Mouse (Mus musculus) liver, embryonic 13.5 days (tissue): ENCODE results near the gene Fap. TPM values are rescaled to one million over a fixed set of nuclear protein-coding genes. Genes with fewer than 3 reads are reported as not detected.
A peak's percentile ranks its signal among the peaks of the same experiment; 100 is the strongest.

ENCODE experiments used
- ATAC-seq: fragments of 200-750 bp; cut with Nextera tagmentation; 2 replicates; pipeline ENCODE4 v1.8.0; 2017; ENCODE audit warnings: low read depth, mild to moderate bottlenecking, moderate number of reproducible peaks, moderate library complexity
- DNase-seq: peaks from one replicate; pipeline ENCODE4 v3.0.0; 2022
- H3K27ac ChIP-seq: fragments of 300-500 bp; sonication (generic); 2 replicates; pipeline ENCODE4 v1.5.1; 2015; ENCODE audit warnings: moderate library complexity, mild to moderate bottlenecking, inconsistent platforms
- H3K27me3 ChIP-seq: fragments of 300-500 bp; sonication (generic); 2 replicates; pipeline ENCODE4 v1.6.1; 2015; ENCODE audit warnings: mild to moderate bottlenecking, inconsistent platforms
- H3K36me3 ChIP-seq: fragments of 300-500 bp; sonication (generic); 2 replicates; pipeline ENCODE4 v1.6.1; 2015; ENCODE audit warnings: mild to moderate bottlenecking, inconsistent platforms
- H3K4me1 ChIP-seq: fragments of 300-500 bp; sonication (generic); replicated peaks from 2 replicates; pipeline ENCODE4 v1.6.1; 2015; ENCODE audit warnings: inconsistent platforms
- H3K4me2 ChIP-seq: fragments of 300-500 bp; sonication (generic); 2 replicates; pipeline ENCODE4 v1.6.1; 2015; ENCODE audit warnings: inconsistent platforms, mild to moderate bottlenecking, moderate library complexity
- H3K4me3 ChIP-seq: fragments of 300-500 bp; sonication (generic); replicated peaks from 2 replicates; pipeline ENCODE4 v1.5.1; 2015; ENCODE audit warnings: mild to moderate bottlenecking, inconsistent platforms
- H3K9ac ChIP-seq: fragments of 300-500 bp; sonication (generic); 2 replicates; pipeline ENCODE4 v1.6.1; 2015; ENCODE audit warnings: mild to moderate bottlenecking, inconsistent platforms
- H3K9me3 ChIP-seq: fragments of 300-500 bp; sonication (generic); replicated peaks from 2 replicates; pipeline ENCODE4 v1.6.1; 2016; ENCODE audit warnings: inconsistent platforms
- WGBS: fragments of 180-500 bp; shearing (Covaris S2); methylation state at CpG from one replicate; pipeline ENCODE4 v1.1.7; 2015; ENCODE audit not compliant: insufficient replicate concordance; 5-methylcytosine and 5-hydroxymethylcytosine counted together
- polyA plus RNA-seq: library from polyadenylated mRNA; unstranded; fragments of >200 nt; fragmentation: Nextera tagmentation; extraction: Ambion mirVana; gene quantifications from 2 replicates; pipeline ENCODE4 v1.2.1, GENCODE M21; 2015

The Fap gene
- 0.40 and 0.54 TPM in 2 replicates for polyA plus RNA-seq

GRCm38 (mm10) chr2:62573753-62574159 is at the start of gene Fap:
Fap (minus strand) TSS chr2:62574075.
- no peak within 1 kb of the TSS for H3K4me2 ChIP-seq
- H3K27me3 ChIP-seq: no peaks in the 10 kb centered on the region
- H3K36me3 ChIP-seq: no peaks in the 10 kb centered on the region
- no peak within 1 kb of the TSS for H3K4me3 ChIP-seq
- no peak within 1 kb of the TSS for H3K27ac ChIP-seq
- H3K9ac ChIP-seq: no peak within 1 kb of the TSS
- DNase-seq (no peak), ATAC-seq (no peak)
- 79% methylated on average over 12 of the region's 12 CpGs for WGBS
- no peaks in the 10 kb centered on the region for H3K4me1 ChIP-seq
- H3K9me3 ChIP-seq: no peaks in the 10 kb centered on the region

- Histone ChIP-seq H3K27me3 (no peaks in the 10 kb centered on the region), H3K9me3 (no peaks in the 10 kb centered on the region), H3K4me3 (no peak overlapping the region), H3K4me1 (peaks cover 30% of the 10 kb centered on the region), H3K36me3 (no peaks in the 10 kb centered on the region), H3K27ac (0 out of 2 replicates have a peak overlapping the region, but pooled peaks have one; percentile 29), H3K4me2 (no peak overlapping the region), H3K9ac (no peak overlapping the region)
- whole genome bisulfite sequencing: 74% methylated on average over 8 of the region's 8 CpGs
- ATAC-seq (no peak), DNase-seq (no peak)
These were observed 49.2 kb upstream of the Fap start for GRCm38 (mm10) chr2:62623024-62623441.

DNA sequence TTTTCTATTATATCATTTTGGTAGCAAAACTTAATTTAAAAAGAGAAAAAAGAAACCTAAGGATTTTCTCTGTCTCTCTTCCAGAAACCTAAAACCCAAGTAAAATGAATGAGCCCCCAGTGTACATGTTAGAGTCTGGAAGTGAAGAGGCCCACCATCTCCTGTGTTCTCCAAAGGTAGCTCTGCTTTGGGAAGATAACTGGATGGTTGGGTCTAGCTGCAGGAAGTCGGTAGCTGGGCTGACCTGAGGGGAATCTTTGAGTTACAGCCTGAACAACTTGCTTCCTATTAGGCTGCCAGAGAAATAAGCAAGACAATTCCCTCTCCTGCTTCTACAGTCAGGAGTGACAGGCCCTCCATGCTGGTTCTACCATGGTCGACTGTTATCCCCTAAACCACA is 45.8 kb upstream of the Fap start:
- Histone ChIP-seq H3K4me1 (peaks cover 42% of the 10 kb centered on the region), H3K9ac (peak overlapping the region; percentile 65), H3K4me3 (no peak overlapping the region), H3K36me3 (no peaks in the 10 kb centered on the region), H3K27me3 (no peaks in the 10 kb centered on the region), H3K27ac (peak overlapping the region; percentile 96), H3K4me2 (peak overlapping the region; percentile 50), H3K9me3 (no peaks in the 10 kb centered on the region)
- ATAC-seq (peak; percentile 87), DNase-seq (peak; percentile 52)
- 18% methylated on average over 2 of the region's 2 CpGs for WGBS

- H3K4me2 ChIP-seq: peak overlapping the region; percentile 47
- no peaks in the 10 kb centered on the region for H3K36me3 ChIP-seq
- H3K27me3 ChIP-seq: no peaks in the 10 kb centered on the region
- ATAC-seq (peak; percentile 98), DNase-seq (peak; percentile 76)
- peak overlapping the region; percentile 47; the same call in 1 of the 2 replicates for H3K9ac ChIP-seq
- H3K9me3 ChIP-seq: no peaks in the 10 kb centered on the region
- peaks cover 42% of the 10 kb centered on the region for H3K4me1 ChIP-seq
- H3K27ac ChIP-seq: peak overlapping the region; percentile 94
- H3K4me3 ChIP-seq: peak overlapping the region; percentile 34
- WGBS: 12% methylated on average over 7 of the region's 7 CpGs
These were observed 45.1 kb upstream of the Fap start for GRCm38 (mm10) chr2:62618934-62619341.

DNA sequence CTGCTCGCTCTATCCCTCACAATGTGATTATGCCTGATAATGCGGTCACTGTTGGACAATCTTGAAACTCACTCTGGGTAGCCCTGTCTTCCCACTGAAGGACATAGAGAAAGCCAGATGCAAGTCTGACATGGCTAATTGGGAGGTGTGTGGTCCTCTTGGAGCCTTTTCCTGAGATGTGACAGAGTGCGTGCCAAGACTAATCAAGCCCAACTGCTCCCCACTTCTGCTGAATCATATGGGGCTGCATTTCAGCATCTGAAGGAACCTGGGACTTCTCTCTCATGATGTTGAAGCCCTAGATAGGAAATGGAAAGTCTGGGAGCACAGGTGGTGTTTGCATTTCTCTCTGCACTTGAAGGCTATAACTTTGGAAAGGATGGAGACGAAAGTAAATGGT is 39.3 kb upstream of the Fap start:
- Histone ChIP-seq H3K27me3 (no peaks in the 10 kb centered on the region), H3K4me1 (peaks cover 20% of the 10 kb centered on the region), H3K4me2 (no peak overlapping the region), H3K27ac (0 out of 2 replicates have a peak overlapping the region, but pooled peaks have one; percentile 26), H3K4me3 (no peak overlapping the region), H3K36me3 (no peaks in the 10 kb centered on the region), H3K9me3 (no peaks in the 10 kb centered on the region), H3K9ac (no peak overlapping the region)
- DNase-seq (no peak), ATAC-seq (peak; percentile 47)
- WGBS: 76% methylated on average over 4 of the region's 4 CpGs

DNA sequence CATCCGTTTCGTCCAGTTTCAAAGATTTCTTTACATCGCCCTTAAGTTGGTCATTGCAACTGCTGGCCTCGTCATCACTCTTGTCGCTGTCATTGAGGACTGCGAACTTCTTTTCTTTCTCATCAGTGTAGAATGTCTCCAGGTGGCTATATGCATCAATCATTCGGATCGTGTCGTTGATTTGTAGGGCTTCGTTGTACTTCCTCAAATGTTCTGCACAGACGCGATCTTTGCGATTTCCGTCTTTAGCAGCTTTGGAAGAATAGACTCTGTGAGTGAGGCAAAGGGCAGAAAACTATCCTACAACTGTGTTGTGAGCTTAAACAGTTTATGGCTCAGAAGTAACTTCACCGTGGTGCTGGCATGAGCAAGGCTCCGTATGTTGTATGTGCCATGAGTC is 32.3 kb upstream of the Fap start:
- DNase-seq (no peak), ATAC-seq (no peak)
- WGBS: 82% methylated on average over 16 of the region's 16 CpGs
- Histone ChIP-seq H3K4me2 (no peak overlapping the region), H3K9ac (no peak overlapping the region), H3K27ac (no peak overlapping the region), H3K4me1 (no peaks in the 10 kb centered on the region), H3K9me3 (no peaks in the 10 kb centered on the region), H3K36me3 (no peaks in the 10 kb centered on the region), H3K4me3 (no peak overlapping the region), H3K27me3 (no peaks in the 10 kb centered on the region)

DNA sequence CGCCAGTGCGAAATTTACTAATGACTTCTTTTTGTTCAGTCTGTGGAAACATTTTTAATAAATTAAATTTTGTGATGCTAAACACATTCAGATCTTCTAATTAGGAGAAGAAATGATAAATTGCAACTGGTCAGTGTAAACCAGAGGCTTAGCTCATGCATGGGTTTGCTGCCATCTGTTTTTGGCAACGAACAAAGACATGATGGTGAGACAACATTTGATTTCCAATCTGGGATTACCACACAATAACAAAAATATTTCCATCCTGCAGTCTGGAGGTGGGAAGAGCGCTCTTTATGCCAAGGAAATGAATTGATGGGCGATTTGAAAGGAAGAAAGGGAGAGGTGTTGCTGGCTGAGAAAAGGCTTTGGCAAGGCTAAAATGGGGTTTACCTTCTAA is 29.7 kb upstream of the Fap start:
- ATAC-seq (no peak), DNase-seq (no peak)
- Histone ChIP-seq H3K36me3 (no peaks in the 10 kb centered on the region), H3K4me3 (no peak overlapping the region), H3K27me3 (no peaks in the 10 kb centered on the region), H3K9me3 (no peaks in the 10 kb centered on the region), H3K4me1 (no peaks in the 10 kb centered on the region), H3K9ac (no peak overlapping the region), H3K27ac (no peak overlapping the region), H3K4me2 (no peak overlapping the region)
- WGBS: 79% methylated on average over 5 of the region's 5 CpGs

DNA sequence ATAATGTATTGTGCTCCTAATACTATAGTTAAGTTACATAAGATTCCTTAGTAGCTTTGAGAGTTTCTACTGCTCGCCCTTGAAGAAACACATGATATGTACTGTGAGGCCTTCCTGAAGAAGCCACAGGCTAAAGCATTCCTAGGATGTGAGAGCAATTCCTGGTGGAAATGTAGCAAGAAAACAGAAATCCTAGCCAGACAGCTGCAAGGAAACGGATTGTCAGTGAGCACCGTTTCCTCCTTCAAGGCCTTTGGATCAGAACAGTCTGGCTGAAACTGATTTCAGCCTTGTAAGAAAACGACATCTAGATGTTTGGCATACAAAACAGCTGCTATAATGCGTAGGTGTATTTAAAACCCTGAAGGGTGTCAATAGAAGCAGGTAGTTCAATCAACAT is 22.7 kb upstream of the Fap start:
- ATAC-seq (no peak), DNase-seq (no peak)
- Histone ChIP-seq H3K27ac (no peak overlapping the region), H3K4me1 (no peaks in the 10 kb centered on the region), H3K36me3 (no peaks in the 10 kb centered on the region), H3K4me2 (no peak overlapping the region), H3K4me3 (no peak overlapping the region), H3K9ac (no peak overlapping the region), H3K9me3 (no peaks in the 10 kb centered on the region), H3K27me3 (no peaks in the 10 kb centered on the region)
- WGBS: 85% methylated on average over 5 of the region's 5 CpGs

- Histone ChIP-seq H3K9ac (no peak overlapping the region), H3K9me3 (no peaks in the 10 kb centered on the region), H3K27ac (no peak overlapping the region), H3K36me3 (no peaks in the 10 kb centered on the region), H3K4me2 (no peak overlapping the region), H3K27me3 (no peaks in the 10 kb centered on the region), H3K4me1 (peaks cover 7% of the 10 kb centered on the region), H3K4me3 (no peak overlapping the region)
- DNase-seq (no peak), ATAC-seq (no peak)
- 81% methylated on average over 2 of the region's 2 CpGs for WGBS
These were observed 20.6 kb upstream of the Fap start for GRCm38 (mm10) chr2:62594491-62594890.

- Histone ChIP-seq H3K4me2 (no peak overlapping the region), H3K9ac (no peak overlapping the region), H3K36me3 (no peaks in the 10 kb centered on the region), H3K9me3 (no peaks in the 10 kb centered on the region), H3K4me1 (peaks cover 13% of the 10 kb centered on the region), H3K27me3 (no peaks in the 10 kb centered on the region), H3K4me3 (no peak overlapping the region), H3K27ac (no peak overlapping the region)
- ATAC-seq (no peak), DNase-seq (no peak)
- 69% methylated on average over 3 of the region's 3 CpGs for WGBS
These were observed 17.7 kb upstream of the Fap start for GRCm38 (mm10) chr2:62591555-62591954.

GRCm38 (mm10) chr2:62589333-62589732 is 15.5 kb upstream of the Fap start:
- Histone ChIP-seq H3K27me3 (no peaks in the 10 kb centered on the region), H3K4me3 (no peak overlapping the region), H3K9me3 (no peaks in the 10 kb centered on the region), H3K4me2 (no peak overlapping the region), H3K9ac (peak overlapping the region; percentile 36; the same call in 1 of the 2 replicates), H3K27ac (peak overlapping the region; percentile 62), H3K4me1 (peaks cover 28% of the 10 kb centered on the region), H3K36me3 (no peaks in the 10 kb centered on the region)
- WGBS: 70% methylated on average over 4 of the region's 4 CpGs
- DNase-seq (no peak), ATAC-seq (peak; percentile 79)

- ATAC-seq (no peak), DNase-seq (no peak)
- H3K9ac ChIP-seq: no peak overlapping the region
- H3K36me3 ChIP-seq: no peaks in the 10 kb centered on the region
- WGBS: 40% methylated on average over 5 of the region's 5 CpGs
- no peaks in the 10 kb centered on the region for H3K9me3 ChIP-seq
- no peaks in the 10 kb centered on the region for H3K27me3 ChIP-seq
- H3K4me3 ChIP-seq: no peak overlapping the region
- no peak overlapping the region for H3K27ac ChIP-seq
- no peak overlapping the region for H3K4me2 ChIP-seq
- peaks cover 28% of the 10 kb centered on the region for H3K4me1 ChIP-seq
These were observed 11.9 kb upstream of the Fap start for GRCm38 (mm10) chr2:62585769-62586168.
